Mouse (Mus musculus): ENCODE data around the gene Capza1.
A peak's percentile ranks its signal among the peaks of the same experiment; 100 is the strongest.

Capza1 gene

DNA sequence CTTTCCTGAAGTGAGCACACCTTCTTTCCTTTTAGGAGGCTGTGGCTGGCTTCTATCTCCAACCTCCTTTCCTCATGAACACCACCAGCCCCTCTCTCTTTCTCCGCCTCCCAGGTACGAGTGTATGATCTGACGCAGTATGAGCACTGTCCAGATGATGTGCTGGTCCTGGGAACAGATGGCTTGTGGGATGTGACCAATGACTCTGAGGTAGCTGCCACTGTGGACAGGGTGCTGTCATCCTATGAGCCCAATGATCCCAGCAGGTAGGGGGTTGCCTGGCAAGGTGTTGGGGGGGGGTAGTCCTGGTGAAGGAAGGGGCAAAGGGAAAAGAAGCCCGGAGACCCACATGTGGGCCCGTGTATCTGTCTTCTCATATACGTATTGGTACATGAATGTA is 79.0 kb downstream of the Capza1 start:
- DNase-seq, result no peak

DNA sequence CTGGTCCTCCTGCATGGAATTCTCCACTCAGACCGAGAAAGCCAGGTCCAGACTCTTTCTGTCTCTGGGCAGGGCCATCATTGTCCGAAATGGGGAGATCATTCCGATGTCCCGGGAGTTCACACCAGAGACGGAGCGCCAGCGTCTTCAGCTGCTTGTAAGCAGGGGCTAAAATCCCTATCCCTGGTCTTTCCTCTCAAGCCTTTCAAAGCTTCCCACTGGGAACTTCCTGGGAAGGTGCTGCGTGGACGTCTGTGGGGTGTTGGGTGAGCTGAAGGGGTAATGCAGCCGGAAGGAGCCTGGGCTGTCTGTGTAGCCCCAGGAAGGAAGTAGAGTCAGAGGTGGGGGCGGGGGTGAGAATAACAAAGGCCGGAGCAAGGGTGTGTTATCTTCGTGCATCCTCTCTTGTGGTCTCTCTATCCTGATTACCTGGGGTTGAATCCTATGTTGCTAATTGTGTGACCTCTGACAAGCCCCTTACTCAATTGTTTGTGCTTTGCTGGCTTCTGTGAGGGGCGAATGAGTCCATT is 80.3 kb downstream of the Capza1 start:
- DNase-seq, result no peak

DNA sequence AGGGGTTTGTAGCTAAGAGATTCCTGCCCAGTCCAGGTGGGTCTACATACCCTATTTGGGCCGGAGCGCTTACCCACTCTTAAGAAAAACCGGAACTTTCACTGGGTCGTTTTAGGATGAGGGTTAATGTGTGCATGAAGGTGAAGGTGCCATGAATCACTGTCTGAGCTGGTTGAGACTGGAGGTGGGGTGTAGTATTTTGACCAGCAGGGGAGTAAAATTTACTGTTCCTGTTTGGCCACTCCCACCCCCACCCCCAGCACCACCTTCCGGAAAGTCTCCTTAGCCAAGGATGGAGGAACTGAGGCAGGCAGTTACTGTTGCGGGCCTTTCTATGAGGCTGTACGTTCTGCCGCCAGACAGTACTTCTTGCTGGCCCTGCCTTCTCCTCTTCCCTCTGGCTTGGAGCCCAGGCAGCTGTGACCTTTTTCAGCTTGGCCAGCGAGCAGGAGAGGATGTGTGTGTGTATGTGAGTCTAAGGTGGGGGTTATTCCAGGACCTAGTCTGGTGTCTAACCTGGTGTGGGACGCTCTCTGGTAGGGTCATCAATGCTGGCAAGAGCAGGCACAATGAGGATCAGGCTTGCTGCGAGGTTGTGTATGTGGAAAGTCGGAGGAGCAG is 82.1 kb downstream of the Capza1 start:
- DNase-seq, result no peak

DNA sequence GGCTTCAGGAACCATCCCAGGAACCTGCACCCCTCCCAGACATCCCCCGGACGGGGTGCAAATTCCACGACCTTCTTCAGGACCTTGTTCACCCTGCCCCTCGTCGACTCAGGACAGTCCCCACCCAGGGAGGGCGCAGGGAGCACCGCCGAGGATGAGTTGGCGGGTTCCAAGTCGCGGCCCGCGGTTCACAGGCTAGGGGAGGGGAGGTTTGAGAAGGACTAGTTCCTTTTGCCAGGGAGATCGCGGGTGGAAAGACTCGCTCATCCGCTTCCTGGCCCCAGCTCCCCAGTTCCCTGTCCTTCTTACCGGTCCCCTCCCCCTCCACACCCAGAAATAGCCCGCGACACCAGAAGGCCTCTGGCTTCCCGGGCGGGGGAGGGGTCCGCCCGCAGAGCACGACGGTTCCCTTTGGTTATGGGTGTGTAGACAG is 82.8 kb downstream of the Capza1 start, which contains the start of gene Fam19a3:
Gene Fam19a3 (minus strand): TSS at position 370 of the 433 bp plus-strand sequence.
- no peak for DNase-seq

DNA sequence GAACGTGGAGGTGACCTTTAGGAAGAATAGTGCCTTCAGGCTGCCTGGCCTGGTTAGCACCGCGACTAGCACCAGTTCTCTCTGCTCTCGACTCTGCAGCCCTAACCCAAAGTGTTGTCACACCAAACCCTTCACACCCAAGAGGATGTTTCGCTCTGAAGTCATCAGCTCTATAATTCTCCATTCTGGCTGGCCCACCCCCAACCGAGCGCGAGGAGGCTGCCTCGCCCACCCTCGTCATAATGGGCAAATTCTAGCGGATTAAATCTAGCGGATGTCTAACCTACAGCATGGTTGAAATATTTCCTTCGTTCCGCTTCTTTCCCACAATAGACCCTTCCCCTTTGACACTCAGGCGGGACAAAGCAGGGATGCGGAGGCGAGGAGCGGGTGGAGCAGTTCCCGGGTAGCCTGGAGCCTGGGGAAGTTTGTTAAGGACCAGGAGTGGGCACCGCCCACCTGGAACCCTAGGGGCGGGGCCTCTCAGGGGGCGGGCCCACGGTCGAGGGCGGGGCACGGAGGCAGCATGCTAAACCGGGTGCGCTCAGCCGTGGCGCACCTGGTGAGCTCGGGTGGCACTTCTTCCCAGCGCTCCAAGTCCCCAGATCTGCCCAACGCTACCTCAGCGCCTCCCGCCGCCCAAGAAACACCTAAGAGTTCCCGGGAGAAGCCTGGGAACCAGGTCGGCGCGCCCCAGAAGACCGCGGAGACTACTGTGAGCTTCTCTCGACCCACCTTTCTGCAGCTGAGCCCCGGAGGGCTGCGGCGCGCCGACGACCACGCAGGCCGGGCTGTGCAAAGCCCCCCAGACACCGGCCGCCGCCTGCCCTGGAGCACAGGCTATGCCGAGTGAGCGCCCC is 83.5 kb downstream of the Capza1 start, which contains the start of gene Ppm1j:
Gene Ppm1j (plus strand): TSS at position 496 of the 860 bp plus-strand sequence.
- DNase-seq, result peak; percentile 31

DNA sequence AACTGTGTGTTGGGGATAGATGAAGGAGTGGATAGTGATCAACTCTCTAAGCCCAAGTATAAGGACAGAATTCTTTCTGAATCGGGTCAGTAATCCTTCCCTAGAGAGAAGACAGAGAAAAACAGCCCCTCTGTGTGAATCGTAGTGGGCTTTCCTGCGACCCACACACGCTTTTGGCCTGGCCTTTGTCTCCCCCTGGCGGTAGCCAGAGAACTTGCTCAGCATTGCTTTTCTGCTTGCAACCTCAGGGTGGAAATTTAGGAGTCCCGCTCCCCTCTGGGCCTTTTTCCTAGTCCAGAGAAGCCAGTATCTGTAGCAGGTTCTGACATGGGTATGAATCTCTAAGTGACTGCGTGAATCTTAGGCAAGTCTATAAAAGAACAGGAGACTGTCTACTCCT is 84.4 kb downstream of the Capza1 start:
- DNase-seq, result peak; percentile 36

DNA sequence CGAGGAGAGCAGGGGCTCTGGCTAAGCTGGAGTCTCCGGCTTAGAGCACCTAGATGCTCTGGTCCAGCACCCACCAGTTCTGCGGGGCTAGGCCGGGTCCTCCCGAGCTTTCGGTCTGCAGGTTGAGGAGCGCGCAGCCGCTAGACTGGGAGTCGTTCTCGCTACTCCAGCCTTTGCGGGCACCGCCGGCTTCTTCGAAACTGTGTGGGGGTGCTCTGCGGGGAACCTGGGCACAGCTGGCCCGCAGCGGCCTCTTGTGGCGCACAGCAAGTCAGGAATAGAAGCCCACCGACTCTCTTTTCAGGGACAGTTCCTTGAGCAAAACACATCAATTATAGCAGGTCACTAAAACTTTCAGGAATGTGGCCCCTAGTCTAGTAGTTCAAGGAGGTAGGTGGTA is 87.0 kb downstream of the Capza1 start:
- no peak for DNase-seq

DNA sequence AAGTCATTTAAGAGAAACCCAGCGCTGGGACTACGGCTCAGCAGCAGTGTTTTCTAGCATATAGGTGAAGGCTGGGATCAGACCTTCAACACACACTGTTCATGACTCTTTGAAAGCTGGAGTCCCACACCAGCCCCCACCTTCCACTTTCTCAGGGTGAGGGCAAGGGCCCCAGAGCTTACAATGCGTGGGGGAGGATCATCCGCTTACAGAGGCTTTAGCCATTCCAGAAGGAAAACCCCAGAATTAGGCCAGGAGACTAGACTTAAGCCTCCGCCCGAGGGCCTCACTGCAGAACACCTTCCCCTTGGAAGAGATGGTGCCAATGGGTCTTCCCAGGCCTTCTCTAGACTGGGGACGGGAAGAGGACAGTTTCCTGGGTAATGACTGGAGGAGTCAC is 91.0 kb downstream of the Capza1 start:
- no peak for DNase-seq
